Mouse (Mus musculus): Measurements from ENCODE around the gene Ankfy1. TPM values are rescaled to one million over a fixed set of nuclear protein-coding genes. Genes with fewer than 3 reads are reported as not detected.
"Not testable (repeated sequence)": the region's sequence is repeated elsewhere in the genome, so short reads cannot be mapped to it uniquely, and the experiment has no call there.

The Ankfy1 gene
- polyA plus RNA-seq, 1 experiment from 2014 or later: 29.5 TPM

- Histone ChIP-seq H3K27ac (ENCODE audit: low read length) (no peak overlapping the region), H3K4me2 (ENCODE audit: low read length) (no peak overlapping the region), H3K9ac (ENCODE audit: low read depth, low read length) (no peak overlapping the region), H3K4me1 (ENCODE audit: control insufficient read depth, insufficient read depth, low read length) (peaks cover 18% of the 10 kb centered on the region), H3K36me3 (ENCODE audit: control insufficient read depth, insufficient read depth, low read length) (no peaks in the 10 kb centered on the region), H3K9me3 (replicated peaks; ENCODE audit: control insufficient read depth, low read length, poor library complexity, severe bottlenecking) (no peaks in the 10 kb centered on the region), H3K27me3 (ENCODE audit: control insufficient read depth, insufficient read depth, low read depth, low read length) (no peaks in the 10 kb centered on the region), H3K4me3 (ENCODE audit: low read depth, low read length) (no peak overlapping the region)
- WGBS: 94% methylated on average over 2 of the region's 2 CpGs
- ATAC-seq: no peak
Observed at GRCm38 (mm10) chr11:72696368-72696971, 6.7 kb downstream of the Ankfy1 start.

GRCm38 (mm10) chr11:72697323-72697722, 7.5 kb downstream of the Ankfy1 start:
- Histone ChIP-seq H3K27me3 (ENCODE audit: control insufficient read depth, insufficient read depth, low read depth, low read length) (no peaks in the 10 kb centered on the region), H3K9ac (ENCODE audit: low read depth, low read length) (no peak overlapping the region), H3K4me1 (ENCODE audit: control insufficient read depth, insufficient read depth, low read length) (peaks cover 9% of the 10 kb centered on the region), H3K27ac (ENCODE audit: low read length) (no peak overlapping the region), H3K9me3 (replicated peaks; ENCODE audit: control insufficient read depth, low read length, poor library complexity, severe bottlenecking) (no peaks in the 10 kb centered on the region), H3K4me2 (ENCODE audit: low read length) (no peak overlapping the region), H3K4me3 (ENCODE audit: low read depth, low read length) (no peak overlapping the region), H3K36me3 (ENCODE audit: control insufficient read depth, insufficient read depth, low read length) (no peaks in the 10 kb centered on the region)
- no peak for ATAC-seq

GRCm38 (mm10) chr11:72705111-72705510, 15.3 kb downstream of the Ankfy1 start:
- WGBS: 92% methylated on average over 2 of the region's 2 CpGs
- not testable (repeated sequence) for H3K9me3 ChIP-seq (replicated peaks; ENCODE audit: control insufficient read depth, low read length, poor library complexity, severe bottlenecking); H3K27ac ChIP-seq (ENCODE audit: low read length); H3K4me3 ChIP-seq (ENCODE audit: low read depth, low read length); ATAC-seq; H3K36me3 ChIP-seq (ENCODE audit: control insufficient read depth, insufficient read depth, low read length); H3K27me3 ChIP-seq (ENCODE audit: control insufficient read depth, insufficient read depth, low read depth, low read length); H3K4me2 ChIP-seq (ENCODE audit: low read length); H3K4me1 ChIP-seq (ENCODE audit: control insufficient read depth, insufficient read depth, low read length); H3K9ac ChIP-seq (ENCODE audit: low read depth, low read length)

GRCm38 (mm10) chr11:72712721-72713120, 22.9 kb downstream of the Ankfy1 start:
- H3K4me2 ChIP-seq (ENCODE audit: low read length): no peak overlapping the region
- H3K9ac ChIP-seq (ENCODE audit: low read depth, low read length): no peak overlapping the region
- ATAC-seq: no peak
- H3K36me3 ChIP-seq (ENCODE audit: control insufficient read depth, insufficient read depth, low read length): peaks cover 9% of the 10 kb centered on the region
- no peaks in the 10 kb centered on the region for H3K4me1 ChIP-seq (ENCODE audit: control insufficient read depth, insufficient read depth, low read length)
- H3K4me3 ChIP-seq (ENCODE audit: low read depth, low read length): no peak overlapping the region
- H3K27ac ChIP-seq (ENCODE audit: low read length): no peak overlapping the region
- 91% methylated on average over 5 of the region's 5 CpGs for WGBS
- no peaks in the 10 kb centered on the region for H3K27me3 ChIP-seq (ENCODE audit: control insufficient read depth, insufficient read depth, low read depth, low read length)
- H3K9me3 ChIP-seq (replicated peaks; ENCODE audit: control insufficient read depth, low read length, poor library complexity, severe bottlenecking): no peaks in the 10 kb centered on the region

- H3K9ac ChIP-seq (ENCODE audit: low read depth, low read length): no peak overlapping the region
- no peaks in the 10 kb centered on the region for H3K4me1 ChIP-seq (ENCODE audit: control insufficient read depth, insufficient read depth, low read length)
- peaks cover 5% of the 10 kb centered on the region for H3K36me3 ChIP-seq (ENCODE audit: control insufficient read depth, insufficient read depth, low read length)
- no peaks in the 10 kb centered on the region for H3K9me3 ChIP-seq (replicated peaks; ENCODE audit: control insufficient read depth, low read length, poor library complexity, severe bottlenecking)
- ATAC-seq: no peak
- H3K4me2 ChIP-seq (ENCODE audit: low read length): no peak overlapping the region
- no peak overlapping the region for H3K27ac ChIP-seq (ENCODE audit: low read length)
- no peaks in the 10 kb centered on the region for H3K27me3 ChIP-seq (ENCODE audit: control insufficient read depth, insufficient read depth, low read depth, low read length)
- H3K4me3 ChIP-seq (ENCODE audit: low read depth, low read length): no peak overlapping the region
- 87% methylated on average over 3 of the region's 3 CpGs for WGBS
Observed at GRCm38 (mm10) chr11:72718161-72718560, 28.4 kb downstream of the Ankfy1 start.

- Histone ChIP-seq H3K27me3 (ENCODE audit: control insufficient read depth, insufficient read depth, low read depth, low read length) (no peaks in the 10 kb centered on the region), H3K4me2 (ENCODE audit: low read length) (no peak overlapping the region), H3K9me3 (replicated peaks; ENCODE audit: control insufficient read depth, low read length, poor library complexity, severe bottlenecking) (no peaks in the 10 kb centered on the region), H3K9ac (ENCODE audit: low read depth, low read length) (no peak overlapping the region), H3K4me1 (ENCODE audit: control insufficient read depth, insufficient read depth, low read length) (no peaks in the 10 kb centered on the region), H3K27ac (ENCODE audit: low read length) (no peak overlapping the region), H3K36me3 (ENCODE audit: control insufficient read depth, insufficient read depth, low read length) (no peaks in the 10 kb centered on the region; the same call in 1 of the 2 replicates), H3K4me3 (ENCODE audit: low read depth, low read length) (no peak overlapping the region)
- 59% methylated on average over 2 of the region's 2 CpGs for WGBS
- ATAC-seq: no peak
Observed at GRCm38 (mm10) chr11:72723165-72723564, 33.4 kb downstream of the Ankfy1 start.

- no peak overlapping the region for H3K9ac ChIP-seq (ENCODE audit: low read depth, low read length)
- no peak for ATAC-seq
Observed at GRCm38 (mm10) chr11:72723871-72724270, 34.1 kb downstream of the Ankfy1 start.

GRCm38 (mm10) chr11:72726023-72726422, 36.2 kb downstream of the Ankfy1 start:
- no peak overlapping the region for H3K27ac ChIP-seq (ENCODE audit: low read length)
- no peaks in the 10 kb centered on the region for H3K4me1 ChIP-seq (ENCODE audit: control insufficient read depth, insufficient read depth, low read length)
- no peaks in the 10 kb centered on the region for H3K27me3 ChIP-seq (ENCODE audit: control insufficient read depth, insufficient read depth, low read depth, low read length)
- H3K9me3 ChIP-seq (replicated peaks; ENCODE audit: control insufficient read depth, low read length, poor library complexity, severe bottlenecking): no peaks in the 10 kb centered on the region
- no peak for ATAC-seq
- H3K4me2 ChIP-seq (ENCODE audit: low read length): no peak overlapping the region
- no peak overlapping the region for H3K4me3 ChIP-seq (ENCODE audit: low read depth, low read length)
- H3K36me3 ChIP-seq (ENCODE audit: control insufficient read depth, insufficient read depth, low read length): peaks cover 14% of the 10 kb centered on the region; the same call in 1 of the 2 replicates
- no peak overlapping the region for H3K9ac ChIP-seq (ENCODE audit: low read depth, low read length)

More at GRCm38 (mm10) chr11:72723871-72724270, 34.1 kb downstream of the Ankfy1 start:
- no peak overlapping the region for H3K27ac ChIP-seq (ENCODE audit: low read length)
- no peaks in the 10 kb centered on the region for H3K9me3 ChIP-seq (replicated peaks; ENCODE audit: control insufficient read depth, low read length, poor library complexity, severe bottlenecking)
- H3K4me2 ChIP-seq (ENCODE audit: low read length): no peak overlapping the region
- no peaks in the 10 kb centered on the region; the same call in 1 of the 2 replicates for H3K36me3 ChIP-seq (ENCODE audit: control insufficient read depth, insufficient read depth, low read length)
- no peak overlapping the region for H3K4me3 ChIP-seq (ENCODE audit: low read depth, low read length)
- H3K4me1 ChIP-seq (ENCODE audit: control insufficient read depth, insufficient read depth, low read length): no peaks in the 10 kb centered on the region
- H3K27me3 ChIP-seq (ENCODE audit: control insufficient read depth, insufficient read depth, low read depth, low read length): no peaks in the 10 kb centered on the region

- peaks cover 33% of the 10 kb centered on the region for H3K36me3 ChIP-seq (ENCODE audit: control insufficient read depth, insufficient read depth, low read length)
- H3K9ac ChIP-seq (ENCODE audit: low read depth, low read length): no peak overlapping the region
- no peaks in the 10 kb centered on the region for H3K27me3 ChIP-seq (ENCODE audit: control insufficient read depth, insufficient read depth, low read depth, low read length)
- 93% methylated on average over 3 of the region's 3 CpGs for WGBS
- H3K9me3 ChIP-seq (replicated peaks; ENCODE audit: control insufficient read depth, low read length, poor library complexity, severe bottlenecking): no peaks in the 10 kb centered on the region
- no peak for ATAC-seq
- no peak overlapping the region for H3K27ac ChIP-seq (ENCODE audit: low read length)
- H3K4me2 ChIP-seq (ENCODE audit: low read length): no peak overlapping the region
- H3K4me1 ChIP-seq (ENCODE audit: control insufficient read depth, insufficient read depth, low read length): no peaks in the 10 kb centered on the region
- no peak overlapping the region for H3K4me3 ChIP-seq (ENCODE audit: low read depth, low read length)
Observed at GRCm38 (mm10) chr11:72733736-72734135, 43.9 kb downstream of the Ankfy1 start.

Data from midbrain, embryonic 16.5 days (tissue).